Mouse (Mus musculus) ZHBTc4 (cell line): ENCODE data around the gene Fam243.

Experiments
- DNase-seq: peaks from one replicate; pipeline ENCODE4 v3.0.0-alpha.2; 2011; ENCODE audit warnings: low read depth, low spot score

The Fam243 gene

DNA sequence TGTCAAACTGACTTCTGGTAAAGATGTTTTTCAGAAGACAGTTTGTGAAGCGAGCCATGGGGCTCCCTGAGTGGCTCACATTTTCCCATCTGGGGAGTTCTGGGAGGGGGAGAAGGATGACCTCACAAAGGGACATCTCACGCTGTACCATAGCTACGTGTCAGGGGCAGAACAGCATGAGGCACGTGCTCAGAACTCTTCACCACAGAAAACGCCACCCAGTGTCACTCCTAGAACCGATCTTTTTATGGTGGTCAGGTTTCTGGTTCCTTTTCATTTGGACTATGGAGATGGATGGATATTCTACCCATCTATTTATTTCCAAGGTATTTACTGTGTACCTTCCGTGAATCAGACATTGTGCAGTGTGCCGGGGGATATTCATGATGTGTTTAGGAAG lies at the start of gene Fam243:
Gene Fam243 (minus strand): TSS at position 101 of the 400 bp plus-strand sequence.
- no peak for DNase-seq

DNA sequence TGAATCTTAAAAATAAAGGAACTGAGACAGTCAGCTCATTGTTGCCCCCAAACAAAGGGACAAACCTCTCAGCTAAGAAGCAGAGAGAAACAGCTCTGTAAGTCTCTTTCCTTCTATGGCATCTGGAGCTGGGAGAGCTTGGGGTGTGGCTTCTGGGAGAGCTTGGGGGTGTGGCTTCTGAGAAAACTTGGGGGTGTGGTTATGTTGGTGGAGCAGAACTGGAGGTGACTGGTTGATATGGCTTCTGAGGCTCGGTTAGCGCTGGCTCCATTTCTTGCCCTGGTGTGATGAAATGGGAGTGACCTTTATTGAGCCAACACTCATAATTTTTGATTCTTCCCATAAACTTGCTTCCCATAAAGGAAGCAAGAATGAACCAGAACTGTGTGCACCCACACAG lies 48.0 kb upstream of the Fam243 start:
- DNase-seq: peak; percentile 84

DNA sequence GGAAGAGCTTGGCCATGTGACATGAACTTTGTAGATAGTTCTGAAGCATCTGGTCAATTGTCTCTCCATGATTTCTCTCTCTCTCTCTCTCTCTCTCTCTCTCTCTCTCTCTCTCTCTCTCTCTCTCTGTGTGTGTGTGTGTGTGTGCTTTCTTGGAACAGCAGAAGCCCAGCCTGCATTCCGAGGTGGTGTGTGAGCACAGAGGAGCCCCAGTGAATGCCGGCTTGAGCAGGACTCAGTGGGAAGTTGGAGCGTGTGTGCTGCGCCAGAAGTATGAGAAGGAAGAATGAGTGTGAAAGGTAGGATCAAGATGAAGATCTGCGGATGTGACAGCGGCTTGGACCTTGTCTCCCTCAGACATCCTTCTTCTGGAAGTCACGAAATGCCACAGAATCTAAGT lies 44.2 kb upstream of the Fam243 start:
- DNase-seq: no peak

GRCm38 (mm10) chr16:92360711-92361110 lies 39.5 kb upstream of the Fam243 start:
- no peak for DNase-seq

- no peak for DNase-seq
Observed at GRCm38 (mm10) chr16:92359229-92359628, 38.0 kb upstream of the Fam243 start, which contains the start of gene Kcne1. Gene Kcne1, minus strand, starts transcription at chr16:92359468.

- DNase-seq: peak; percentile 69
Observed at GRCm38 (mm10) chr16:92358734-92359133, 37.5 kb upstream of the Fam243 start.

DNA sequence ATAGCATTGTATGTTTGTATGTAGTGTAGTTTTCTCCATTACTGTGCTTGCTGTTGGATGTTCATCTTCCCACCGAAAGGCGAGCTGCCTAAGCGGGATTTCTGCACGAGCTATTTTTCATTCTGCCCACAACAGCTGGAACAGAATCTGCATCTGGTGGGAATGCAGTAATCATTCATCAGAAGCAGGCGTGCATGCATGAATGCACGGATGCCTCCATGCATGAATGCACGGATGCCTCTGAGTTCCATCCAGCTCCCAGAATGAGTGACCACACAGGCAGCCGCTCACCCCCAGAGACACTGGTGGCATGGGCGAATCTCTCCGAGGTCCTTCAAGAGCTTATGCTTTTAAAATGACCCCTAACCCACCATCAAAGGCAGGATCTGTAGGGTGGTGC lies 36.3 kb upstream of the Fam243 start:
- DNase-seq: no peak

DNA sequence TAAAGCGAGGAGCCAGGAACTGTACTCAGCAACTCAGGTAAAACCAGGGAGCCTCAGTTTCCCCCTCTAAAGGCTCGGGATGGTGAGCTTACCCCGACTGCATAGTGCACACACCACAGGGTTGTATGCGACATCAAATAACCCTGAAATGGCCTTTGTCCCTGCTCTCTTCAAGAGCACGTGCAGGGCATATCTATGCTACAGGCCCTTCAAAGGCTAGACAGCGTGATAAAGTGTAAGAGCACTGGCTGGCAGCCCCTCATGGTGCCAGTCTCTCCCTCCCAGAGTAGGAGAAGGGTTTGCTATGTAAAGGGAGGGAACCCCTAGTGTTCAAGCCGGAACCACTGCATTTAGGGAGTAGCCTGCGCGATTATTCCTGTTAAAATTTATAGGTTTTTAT lies 35.8 kb upstream of the Fam243 start:
- DNase-seq: no peak

- no peak for DNase-seq
Observed at GRCm38 (mm10) chr16:92355982-92356381, 34.7 kb upstream of the Fam243 start.

GRCm38 (mm10) chr16:92355366-92355765 lies 34.1 kb upstream of the Fam243 start:
- DNase-seq: no peak

- DNase-seq: no peak
Observed at GRCm38 (mm10) chr16:92353897-92354296, 32.7 kb upstream of the Fam243 start.

DNA sequence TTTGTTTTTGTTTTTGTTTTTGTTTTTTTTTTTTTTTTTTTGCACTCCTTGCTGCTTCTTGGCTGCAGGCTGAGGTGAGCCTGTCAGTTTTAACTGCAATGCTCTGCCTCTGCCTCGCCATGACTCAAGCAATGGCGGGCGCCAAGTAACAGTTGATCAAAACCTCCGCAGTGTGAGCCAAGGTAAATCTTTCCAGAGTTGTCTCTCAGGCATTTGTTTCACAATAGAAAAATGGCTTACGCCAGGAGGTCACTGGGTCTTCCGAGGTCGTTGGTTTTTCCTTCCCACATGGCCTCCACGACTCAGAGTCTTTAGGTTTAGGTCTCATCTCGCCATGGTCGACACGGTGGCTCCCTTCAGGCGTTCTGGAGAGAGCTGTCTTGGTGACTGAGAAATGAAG lies 32.1 kb upstream of the Fam243 start:
- DNase-seq: no peak

DNA sequence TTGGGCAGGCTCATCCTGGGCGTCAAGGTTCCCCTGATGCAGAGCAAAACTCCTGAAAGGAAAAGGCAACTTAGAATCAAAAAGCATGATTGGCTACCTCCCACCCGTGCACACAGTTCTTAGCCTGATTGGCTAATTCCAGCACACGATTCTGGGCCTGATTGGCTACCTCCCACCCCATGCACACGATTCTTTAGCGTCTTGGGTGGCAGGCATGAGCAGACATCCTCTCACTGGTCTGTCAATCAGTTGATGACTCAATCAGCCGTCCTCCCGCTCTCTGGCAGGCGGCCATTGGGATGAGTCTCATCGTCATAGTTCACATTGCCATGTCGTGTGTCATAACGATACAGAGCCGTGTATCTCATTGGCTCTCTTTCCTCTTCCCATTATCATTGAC lies 27.7 kb upstream of the Fam243 start:
- DNase-seq: peak; percentile 63

DNA sequence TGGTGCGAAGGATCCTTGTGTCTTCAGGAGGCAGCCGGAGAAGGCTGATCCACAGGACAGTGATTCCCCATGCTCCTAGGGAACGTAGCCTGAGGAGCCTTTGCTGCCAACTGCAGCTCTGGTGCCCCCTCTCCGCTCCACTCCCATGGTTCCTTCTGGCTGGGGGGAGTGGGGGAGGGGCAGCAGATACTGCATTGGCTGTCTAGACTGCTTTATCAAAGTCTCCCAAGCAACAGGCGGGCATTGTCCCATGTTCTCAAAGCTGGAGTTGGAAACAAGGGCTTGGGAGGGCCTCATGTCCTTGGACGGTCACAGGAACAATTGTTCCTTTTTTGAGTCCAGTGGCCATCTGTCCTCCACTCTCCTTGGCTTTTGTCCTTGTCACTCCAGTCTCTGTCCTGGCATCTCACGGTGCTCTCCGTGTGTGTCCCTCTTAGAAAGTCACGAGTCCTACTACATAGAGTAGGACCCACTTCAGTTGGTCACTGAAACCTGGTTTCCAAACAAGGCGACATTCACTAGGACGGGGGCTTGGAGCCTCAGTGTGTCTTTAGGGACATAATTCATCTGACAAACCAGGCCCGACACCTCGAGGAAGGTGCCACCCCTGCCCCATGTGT lies 25.2 kb upstream of the Fam243 start:
- DNase-seq: no peak

DNA sequence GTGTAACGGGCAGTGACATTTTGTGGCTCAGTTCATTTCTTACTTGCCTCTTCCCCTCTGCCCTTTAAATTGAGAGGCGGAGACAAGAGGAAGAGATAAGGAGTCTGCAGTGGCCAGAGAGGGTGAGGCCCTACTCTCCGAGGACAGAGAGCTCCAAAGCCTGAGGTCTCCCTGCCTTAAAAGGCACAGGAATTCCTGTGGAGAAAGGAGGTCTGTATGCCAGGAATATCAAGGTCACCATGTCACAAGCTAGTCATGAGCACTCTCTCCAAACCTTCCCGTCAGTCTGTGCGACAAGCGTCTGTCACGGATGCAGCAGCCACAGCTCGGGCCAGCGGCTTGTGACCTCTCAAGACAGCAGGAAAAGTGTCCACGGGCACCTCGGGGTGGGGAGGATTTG lies 23.9 kb upstream of the Fam243 start:
- no peak for DNase-seq

GRCm38 (mm10) chr16:92340612-92341511 lies 19.6 kb upstream of the Fam243 start:
- DNase-seq: peak; percentile 84

- DNase-seq: peak; percentile 91
Observed at GRCm38 (mm10) chr16:92336280-92336679, 15.0 kb upstream of the Fam243 start.

DNA sequence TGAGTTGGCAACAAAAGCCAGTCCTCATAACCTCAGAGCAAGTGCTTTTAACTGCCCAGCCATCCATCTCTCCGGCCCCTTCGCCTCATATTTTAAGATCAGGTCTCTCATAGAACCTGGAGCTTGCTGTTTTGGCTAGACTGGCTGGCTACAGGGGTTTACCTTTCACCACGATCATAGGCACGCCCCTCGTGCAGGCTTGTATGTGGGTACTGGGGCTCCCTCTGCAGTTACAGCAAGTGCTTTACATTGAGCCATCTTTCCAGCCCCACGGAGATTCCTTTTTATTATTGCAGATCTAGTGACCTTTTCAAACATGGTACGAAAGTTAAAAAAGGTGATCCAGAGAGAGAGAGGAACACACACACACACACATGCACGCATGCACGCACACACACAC lies 13.4 kb upstream of the Fam243 start:
- DNase-seq: no peak

GRCm38 (mm10) chr16:92330966-92331365 lies 9.7 kb upstream of the Fam243 start:
- DNase-seq: no peak

DNA sequence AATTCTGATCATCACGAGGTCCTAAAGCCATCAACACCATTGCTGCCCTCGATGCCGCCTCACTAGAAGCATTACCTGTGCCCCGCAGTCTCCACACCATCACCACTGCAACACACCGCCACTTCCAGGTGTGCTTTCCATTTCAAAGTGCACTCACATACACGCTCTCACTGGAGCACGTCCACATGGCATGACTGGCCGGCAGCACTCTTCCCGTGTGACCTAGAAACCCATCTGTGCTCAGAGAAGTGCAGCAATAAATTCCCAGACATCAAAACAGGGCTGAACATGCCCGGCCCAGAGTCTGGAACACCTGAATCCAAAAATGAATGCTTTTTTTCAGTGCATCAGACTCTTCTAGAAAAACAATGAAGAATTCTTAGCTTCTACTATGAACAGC lies 6.7 kb upstream of the Fam243 start:
- DNase-seq: no peak

DNA sequence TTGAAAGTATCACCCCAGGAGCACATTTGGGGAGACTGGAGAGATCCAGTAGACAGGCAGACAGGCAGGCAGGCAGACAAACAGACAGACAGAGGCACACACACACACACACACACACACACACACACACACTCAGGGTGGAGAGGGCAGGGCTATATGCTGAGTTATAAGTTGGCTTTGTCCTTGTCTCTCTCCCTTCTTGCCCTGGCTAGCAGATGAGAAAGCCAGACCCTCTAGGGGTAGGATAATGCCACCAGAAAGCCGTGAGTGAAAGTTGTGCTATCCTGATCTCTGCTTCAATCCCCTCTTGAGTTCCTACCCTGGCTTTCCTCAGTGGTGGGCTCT lies 3.8 kb upstream of the Fam243 start:
- DNase-seq: no peak

DNA sequence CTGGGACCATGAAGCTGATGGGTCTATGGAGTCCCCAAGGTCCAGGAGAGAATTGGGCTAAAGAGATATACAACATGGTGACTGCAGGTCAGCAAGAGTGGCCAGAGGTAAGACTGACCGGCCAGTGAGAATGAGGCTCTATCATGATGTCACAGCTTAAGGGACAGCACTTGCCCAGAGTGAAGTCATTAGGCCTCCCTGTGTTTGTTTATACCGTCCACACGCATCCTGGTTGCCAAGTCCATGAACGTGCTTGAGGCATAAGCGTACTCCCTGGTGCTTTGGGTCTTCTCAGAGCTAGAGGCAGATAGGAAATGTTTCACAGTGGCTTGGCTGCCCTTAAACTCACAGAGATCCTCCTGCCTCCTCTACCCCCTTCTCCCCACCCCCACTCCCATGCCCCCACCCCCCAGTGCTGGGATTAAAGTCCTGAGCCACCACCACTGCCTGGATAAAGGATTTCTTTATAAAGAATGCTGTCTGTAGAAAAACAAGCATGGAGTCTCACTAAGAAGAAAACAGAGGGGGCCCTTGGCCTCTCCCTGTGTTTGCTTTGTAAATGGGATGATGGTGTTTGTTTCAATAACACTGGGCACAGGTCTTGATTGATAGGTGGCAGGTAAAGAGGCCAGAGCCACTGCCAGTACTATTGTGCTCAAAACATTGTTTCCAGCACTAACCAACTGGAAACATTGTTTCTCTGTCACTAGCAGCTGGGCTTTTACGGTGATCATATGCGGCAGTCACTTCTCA lies 3.2 kb upstream of the Fam243 start:
- no peak for DNase-seq
